Mouse (Mus musculus) testis, adult 2 months (tissue): ENCODE measurements around the gene Aldh1l1. TPM values are rescaled to one million over a fixed set of nuclear protein-coding genes. Genes with fewer than 3 reads are reported as not detected.

Experiments used
- H3K27ac ChIP-seq: fragments of 200-500 bp; 2 replicates; pipeline ENCODE4 v1.5.1; 2012; ENCODE audit warnings: low read depth, low read length; ENCODE audit not compliant: control insufficient read depth, insufficient read depth
- H3K27me3 ChIP-seq: fragments of 200-500 bp; 2 replicates; pipeline ENCODE4 v1.6.1; 2012; ENCODE audit warnings: mild to moderate bottlenecking, low read length, moderate library complexity; ENCODE audit not compliant: control insufficient read depth, insufficient read depth
- H3K36me3 ChIP-seq: fragments of 200-500 bp; 2 replicates; pipeline ENCODE4 v1.6.1; 2012; ENCODE audit warnings: mild to moderate bottlenecking, low read length; ENCODE audit not compliant: control insufficient read depth, insufficient read depth
- H3K4me1 ChIP-seq: fragments of 200-500 bp; 2 replicates; pipeline ENCODE4 v1.6.1; 2012; ENCODE audit warnings: low read length; ENCODE audit not compliant: control insufficient read depth, insufficient read depth
- H3K4me3 ChIP-seq: fragments of 200-500 bp; 2 replicates; pipeline ENCODE4 v1.5.1; 2012; ENCODE audit warnings: low read depth, mild to moderate bottlenecking, low read length, moderate library complexity, mixed read lengths; ENCODE audit not compliant: control insufficient read depth
- CTCF ChIP-seq: fragments of 200-500 bp; IDR thresholded peaks from 2 replicates; pipeline ENCODE4 v1.5.1; 2012; ENCODE audit warnings: low read depth, mild to moderate bottlenecking, inconsistent platforms, low read length, moderate library complexity; ENCODE audit not compliant: control insufficient read depth, insufficient read depth, insufficient replicate concordance
- POLR2A ChIP-seq: fragments of 200-500 bp; IDR thresholded peaks from 2 replicates; pipeline ENCODE4 v1.6.1; 2012; ENCODE audit warnings: low read depth, mild to moderate bottlenecking, inconsistent platforms, low read length, moderate library complexity; ENCODE audit not compliant: control insufficient read depth
- polyA plus RNA-seq: library from polyadenylated mRNA; depleted of rRNA; stranded (reverse); fragments of >200 nt; gene quantifications from 2 replicates; pipeline ENCODE4 v1.2.3, GENCODE M21; 2012

Aldh1l1 gene
- polyA plus RNA-seq, 1 experiment, result 9.6 TPM

- no peaks in the 10 kb centered on the region for H3K36me3 ChIP-seq
- peaks cover 6% of the 10 kb centered on the region for H3K4me1 ChIP-seq
- H3K27ac ChIP-seq, result peak within 1 kb of the TSS; percentile 82
- no peaks in the 10 kb centered on the region for H3K27me3 ChIP-seq
- H3K4me3 ChIP-seq, result peak within 1 kb of the TSS; percentile 80
- TF ChIP-seq POLR2A (peak; percentile 89), CTCF (peak; percentile 20; the same call in 1 of the 2 replicates)
Measured at GRCm38 (mm10) chr6:90604533-90605297, 118.5 kb downstream of the Aldh1l1 start, which contains the start of gene Slc41a3. Gene Slc41a3, plus strand, starts transcription at chr6:90604725.

- Histone ChIP-seq H3K27me3 (no peaks in the 10 kb centered on the region), H3K36me3 (no peaks in the 10 kb centered on the region), H3K27ac (peak overlapping the region; percentile 64), H3K4me3 (peak overlapping the region; percentile 80), H3K4me1 (peaks cover 6% of the 10 kb centered on the region)
- TF ChIP-seq POLR2A, result no peak
- no peak for TF ChIP-seq CTCF
Measured at GRCm38 (mm10) chr6:90605298-90605665, 119.1 kb downstream of the Aldh1l1 start.

GRCm38 (mm10) chr6:90606538-90606937 is 120.3 kb downstream of the Aldh1l1 start:
- H3K27me3 ChIP-seq, result no peaks in the 10 kb centered on the region
- TF ChIP-seq POLR2A, result peak; percentile 24; the same call in 1 of the 2 replicates
- peak; percentile 91; the same call in 1 of the 2 replicates for TF ChIP-seq CTCF
- H3K36me3 ChIP-seq, result no peaks in the 10 kb centered on the region
- H3K27ac ChIP-seq, result no peak overlapping the region
- H3K4me3 ChIP-seq, result peak overlapping the region; percentile 81
- H3K4me1 ChIP-seq, result peaks cover 6% of the 10 kb centered on the region

- H3K4me1 ChIP-seq, result peaks cover 8% of the 10 kb centered on the region
- H3K27ac ChIP-seq, result no peak overlapping the region
- H3K4me3 ChIP-seq, result peak overlapping the region; percentile 65
- TF ChIP-seq CTCF (peak; percentile 81; the same call in 1 of the 2 replicates), POLR2A (no peak)
- no peaks in the 10 kb centered on the region for H3K36me3 ChIP-seq
- no peaks in the 10 kb centered on the region for H3K27me3 ChIP-seq
Measured at GRCm38 (mm10) chr6:90607196-90607595, 121.0 kb downstream of the Aldh1l1 start.

- Histone ChIP-seq H3K4me3 (peak overlapping the region; percentile 65), H3K27ac (no peak overlapping the region; the same call in 1 of the 2 replicates), H3K36me3 (no peaks in the 10 kb centered on the region), H3K4me1 (peaks cover 8% of the 10 kb centered on the region), H3K27me3 (no peaks in the 10 kb centered on the region)
- TF ChIP-seq POLR2A (no peak), CTCF (peak; percentile 64; the same call in 1 of the 2 replicates)
Measured at GRCm38 (mm10) chr6:90608186-90608585, 122.0 kb downstream of the Aldh1l1 start.

- TF ChIP-seq CTCF, result no peak
- no peak for TF ChIP-seq POLR2A
- peaks cover 5% of the 10 kb centered on the region for H3K4me1 ChIP-seq
- H3K4me3 ChIP-seq, result no peak overlapping the region
- H3K27me3 ChIP-seq, result no peaks in the 10 kb centered on the region
- peak overlapping the region; percentile 25; the same call in 1 of the 2 replicates for H3K27ac ChIP-seq
- H3K36me3 ChIP-seq, result no peaks in the 10 kb centered on the region
Measured at GRCm38 (mm10) chr6:90610248-90610647, 124.0 kb downstream of the Aldh1l1 start.

GRCm38 (mm10) chr6:90613277-90613676 is 127.0 kb downstream of the Aldh1l1 start:
- Histone ChIP-seq H3K36me3 (no peaks in the 10 kb centered on the region), H3K27me3 (no peaks in the 10 kb centered on the region), H3K4me3 (no peak overlapping the region), H3K27ac (no peak overlapping the region), H3K4me1 (peaks cover 2% of the 10 kb centered on the region; the same call in 1 of the 2 replicates)
- TF ChIP-seq CTCF (no peak), POLR2A (no peak)
